Comparison of ENCODE assay signal across 26 mouse cellular contexts in genomic region chr2:168718267-168718666, GRCm38 (mm10). TPM values are rescaled to one million over a fixed set of nuclear protein-coding genes. Genes with fewer than 3 reads are reported as not detected.
DNase-seq lines count a peak whose midpoint lies in the region; ATAC-seq and TF ChIP-seq lines count a peak whose summit lies in the region.
"Had no signal": no experiment of that assay in that cellular context is flagged by ENCODE, and none has a peak within 500 bp of the region (broad histone marks: within the 10 kb centered on the region; RNA-seq: fewer than 3 reads in every experiment).

No protein-coding gene starts in this region.

- no peak for DNase-seq in hindbrain, embryonic 10.5 days (ENCODE audit: low spot score)
- DNase-seq in limb, embryonic 14.5 days (ENCODE audit: low spot score) = no peak
- no peak for DNase-seq in cerebellum, adult 9-10 months
- DNase-seq: adrenal gland, postnatal 10 days; gastrocnemius, postnatal 25 days; heart, adult 11 months; heart, postnatal 4 days; kidney, adult 18-20 months; kidney, postnatal 25 days; liver, embryonic 13.5 days; lung, adult 18-20 months; lung, postnatal 4 days; right cerebral cortex, postnatal 25 days; thymus, adult 18-20 months; thymus, postnatal 36 days had no signal

- no peaks in the 10 kb centered on the region for H3K27me3 ChIP-seq in hindbrain, embryonic 15.5 days
- no peaks in the 10 kb centered on the region for H3K27me3 ChIP-seq in hindbrain, embryonic 10.5 days (ENCODE audit: insufficient read depth, poor library complexity, severe bottlenecking)
- H3K27me3 ChIP-seq in midbrain, embryonic 13.5 days = no peaks in the 10 kb centered on the region
- no peaks in the 10 kb centered on the region for H3K27me3 ChIP-seq in midbrain, embryonic 15.5 days (replicated peaks)
- no peaks in the 10 kb centered on the region for H3K27me3 ChIP-seq in limb, embryonic 14.5 days (ENCODE audit: control insufficient read depth, insufficient read depth, low read length)
- H3K27me3 ChIP-seq: forebrain, embryonic 13.5 days; limb, embryonic 15.5 days; liver, embryonic 13.5 days; Patski had no signal

- H3K9ac ChIP-seq in hindbrain, embryonic 15.5 days = no peak overlapping the region
- no peak overlapping the region for H3K9ac ChIP-seq in midbrain, embryonic 13.5 days (replicated peaks)
- H3K9ac ChIP-seq in midbrain, embryonic 15.5 days = no peak overlapping the region
- no peak overlapping the region for H3K9ac ChIP-seq in limb, embryonic 14.5 days (ENCODE audit: low read depth, low read length, severe bottlenecking)
- H3K9ac ChIP-seq: forebrain, embryonic 13.5 days; kidney, embryonic 15.5 days; limb, embryonic 15.5 days; liver, embryonic 13.5 days had no signal

- no peaks in the 10 kb centered on the region for H3K9me3 ChIP-seq in hindbrain, embryonic 15.5 days
- H3K9me3 ChIP-seq in hindbrain, embryonic 10.5 days = no peaks in the 10 kb centered on the region
- H3K9me3 ChIP-seq in midbrain, embryonic 13.5 days = no peaks in the 10 kb centered on the region
- no peaks in the 10 kb centered on the region for H3K9me3 ChIP-seq in midbrain, embryonic 15.5 days
- no peaks in the 10 kb centered on the region for H3K9me3 ChIP-seq in limb, embryonic 14.5 days (ENCODE audit: control insufficient read depth, low read length)
- H3K9me3 ChIP-seq: forebrain, embryonic 13.5 days; heart, embryonic 10.5 days; kidney, embryonic 15.5 days; limb, embryonic 15.5 days; liver, embryonic 13.5 days had no signal

- no peak for TF ChIP-seq POLR2A in cortical plate, adult 2 months (IDR thresholded peaks at IDR 0.05; ENCODE audit: extremely low read depth, insufficient read depth, low read length)
- TF ChIP-seq POLR2A in limb, embryonic 14.5 days (IDR thresholded peaks at IDR 0.05; ENCODE audit: borderline replicate concordance, extremely low read depth, insufficient read depth, insufficient read length) = no peak

- H3K27ac ChIP-seq in hindbrain, embryonic 15.5 days (replicated peaks) = 0 out of 2 replicates have a peak overlapping the region, but pooled peaks have one; percentile 51
- no peak overlapping the region for H3K27ac ChIP-seq in hindbrain, embryonic 10.5 days
- H3K27ac ChIP-seq in midbrain, embryonic 13.5 days = no peak overlapping the region
- H3K27ac ChIP-seq in midbrain, embryonic 15.5 days = no peak overlapping the region
- peak overlapping the region; percentile 78; the same call in 1 of the 2 replicates for H3K27ac ChIP-seq in cortical plate, adult 2 months (ENCODE audit: insufficient read depth, low read length)
- no peak overlapping the region for H3K27ac ChIP-seq in limb, embryonic 14.5 days (replicated peaks; ENCODE audit: low read depth, low read length)
- H3K27ac ChIP-seq: forebrain, embryonic 13.5 days; heart, embryonic 10.5 days; kidney, embryonic 15.5 days; limb, embryonic 15.5 days; liver, embryonic 13.5 days had no signal

- H3K4me3 ChIP-seq in hindbrain, embryonic 15.5 days = no peak overlapping the region
- no peak overlapping the region for H3K4me3 ChIP-seq in hindbrain, embryonic 10.5 days
- H3K4me3 ChIP-seq in midbrain, embryonic 13.5 days (replicated peaks) = no peak overlapping the region
- no peak overlapping the region for H3K4me3 ChIP-seq in midbrain, embryonic 15.5 days
- no peak overlapping the region for H3K4me3 ChIP-seq in cortical plate, adult 2 months (ENCODE audit: insufficient read depth, low read length)
- H3K4me3 ChIP-seq in limb, embryonic 14.5 days (replicated peaks; ENCODE audit: low read length) = no peak overlapping the region
- H3K4me3 ChIP-seq: forebrain, embryonic 13.5 days; heart, embryonic 10.5 days; kidney, embryonic 15.5 days; limb, embryonic 15.5 days; liver, embryonic 13.5 days; megakaryocyte, embryonic 14.5 days had no signal

- H3K4me1 ChIP-seq in hindbrain, embryonic 15.5 days (replicated peaks) = peaks cover 14% of the 10 kb centered on the region
- peaks cover 21% of the 10 kb centered on the region for H3K4me1 ChIP-seq in hindbrain, embryonic 10.5 days (replicated peaks)
- peaks cover 20% of the 10 kb centered on the region for H3K4me1 ChIP-seq in midbrain, embryonic 13.5 days (replicated peaks)
- H3K4me1 ChIP-seq in midbrain, embryonic 15.5 days = peaks cover 19% of the 10 kb centered on the region
- peaks cover 10% of the 10 kb centered on the region for H3K4me1 ChIP-seq in cortical plate, adult 2 months (ENCODE audit: control insufficient read depth, insufficient read depth, low read length)
- no peaks in the 10 kb centered on the region for H3K4me1 ChIP-seq in limb, embryonic 14.5 days (ENCODE audit: control insufficient read depth, insufficient read depth, low read length)
- H3K4me1 ChIP-seq: heart, embryonic 10.5 days; liver, embryonic 13.5 days; megakaryocyte, embryonic 14.5 days had no signal

- H3K4me2 ChIP-seq in hindbrain, embryonic 15.5 days = no peak overlapping the region
- H3K4me2 ChIP-seq in midbrain, embryonic 13.5 days (replicated peaks) = no peak overlapping the region
- H3K4me2 ChIP-seq in midbrain, embryonic 15.5 days = no peak overlapping the region
- no peak overlapping the region for H3K4me2 ChIP-seq in limb, embryonic 14.5 days (replicated peaks; ENCODE audit: low read depth, low read length, severe bottlenecking)
- H3K4me2 ChIP-seq: forebrain, embryonic 13.5 days; kidney, embryonic 15.5 days; limb, embryonic 15.5 days; liver, embryonic 13.5 days had no signal

- ATAC-seq in hindbrain, embryonic 15.5 days (ENCODE audit: low FRiP score, low read depth) = no peak
- ATAC-seq in midbrain, embryonic 13.5 days = 0 out of 2 replicates have a peak, but pooled peaks have one; percentile 4
- no peak for ATAC-seq in midbrain, embryonic 15.5 days (replicated peaks)
- peak; percentile 44; the same call in 1 of the 2 replicates for ATAC-seq in limb, embryonic 14.5 days (ENCODE audit: low FRiP score, low read depth)
- ATAC-seq: forebrain, embryonic 13.5 days; lung, postnatal 0 days; Patski had no signal

- TF ChIP-seq CTCF in cortical plate, adult 2 months (IDR thresholded peaks at IDR 0.05; ENCODE audit: extremely low read depth, insufficient read depth, low read length) = no peak

- no peaks in the 10 kb centered on the region for H3K36me3 ChIP-seq in hindbrain, embryonic 15.5 days
- no peaks in the 10 kb centered on the region for H3K36me3 ChIP-seq in hindbrain, embryonic 10.5 days
- peaks cover 13% of the 10 kb centered on the region; the same call in 1 of the 2 replicates for H3K36me3 ChIP-seq in midbrain, embryonic 13.5 days
- H3K36me3 ChIP-seq in midbrain, embryonic 15.5 days (replicated peaks) = 0 out of 2 replicates have a peak, but pooled peaks cover 5% of the 10 kb centered on the region
- peaks cover 5% of the 10 kb centered on the region; the same call in 1 of the 2 replicates for H3K36me3 ChIP-seq in limb, embryonic 14.5 days (ENCODE audit: control insufficient read depth, insufficient read depth, low read length)
- H3K36me3 ChIP-seq: heart, embryonic 10.5 days; kidney, embryonic 15.5 days; limb, embryonic 15.5 days; liver, embryonic 13.5 days had no signal

- WGBS in hindbrain, embryonic 15.5 days = 87% methylated on average over 2 of the region's 2 CpGs
- WGBS in hindbrain, embryonic 10.5 days = 82% methylated on average over 2 of the region's 2 CpGs
- 72% methylated on average over 2 of the region's 2 CpGs for WGBS in midbrain, embryonic 13.5 days
- 70% methylated on average over 2 of the region's 2 CpGs for WGBS in midbrain, embryonic 15.5 days
- 86% methylated on average over 2 of the region's 2 CpGs for WGBS in limb, embryonic 14.5 days

RNA-seq across cellular contexts. Expression of gene Atp9a, which starts 23.9 kb away (rescaled TPM):
- polyA plus RNA-seq in hindbrain, embryonic 15.5 days (2015; fragmentation: Nextera tagmentation; extraction: Ambion mirVana) = 160 and 177 TPM in 2 replicates
- polyA plus RNA-seq in hindbrain, embryonic 10.5 days (2016; fragmentation: Nextera tagmentation; extraction: Ambion mirVana) = 14.6 and 20.1 TPM in 2 replicates
- 61.1 and 63.6 TPM in 2 replicates for polyA plus RNA-seq in midbrain, embryonic 13.5 days (2015; fragmentation: Nextera tagmentation; extraction: Ambion mirVana)
- 155 and 179 TPM in 2 replicates for polyA plus RNA-seq in midbrain, embryonic 15.5 days (2015; fragmentation: Nextera tagmentation; extraction: Ambion mirVana)
- 272 and 279 TPM in 2 replicates for polyA plus RNA-seq in cortical plate, adult 2 months (2012; rRNA removed)
- polyA plus RNA-seq in limb, embryonic 14.5 days (2012; rRNA removed) = 53.6 and 66.8 TPM in 2 replicates
- 28.0 and 31.2 TPM in 2 replicates for polyA plus RNA-seq in limb, embryonic 14.5 days (2014; fragmentation: Nextera tagmentation; extraction: Ambion mirVana)

RNA-seq across cellular contexts. Expression of gene Sall4, which starts 49.5 kb away (rescaled TPM):
- 0.44 and 2.5 TPM in 2 replicates for polyA plus RNA-seq in hindbrain, embryonic 15.5 days (2015; fragmentation: Nextera tagmentation; extraction: Ambion mirVana)
- 19.0 and 44.4 TPM in 2 replicates for polyA plus RNA-seq in hindbrain, embryonic 10.5 days (2016; fragmentation: Nextera tagmentation; extraction: Ambion mirVana)
- polyA plus RNA-seq in midbrain, embryonic 13.5 days (2015; fragmentation: Nextera tagmentation; extraction: Ambion mirVana) = 2.2 and 5.5 TPM in 2 replicates
- 1.2 and 1.3 TPM in 2 replicates for polyA plus RNA-seq in midbrain, embryonic 15.5 days (2015; fragmentation: Nextera tagmentation; extraction: Ambion mirVana)
- 0.06 TPM in 2 replicates for polyA plus RNA-seq in cortical plate, adult 2 months (2012; rRNA removed)
- 0.24 and 0.31 TPM in 2 replicates for polyA plus RNA-seq in limb, embryonic 14.5 days (2012; rRNA removed)
- polyA plus RNA-seq in limb, embryonic 14.5 days (2014; fragmentation: Nextera tagmentation; extraction: Ambion mirVana) = 0.34 and 1.2 TPM in 2 replicates
- polyA plus RNA-seq: lung, postnatal 0 days; Patski had no signal

Comparison
In these comparisons a context has a peak if more than half of its experiments do, and no peak if none do; other contexts are left out.
1. ATAC-seq: peak in midbrain, embryonic 13.5 days (single experiment) and limb, embryonic 14.5 days (single experiment); none in hindbrain, embryonic 15.5 days (single experiment) and midbrain, embryonic 15.5 days (single experiment).
2. H3K27ac ChIP-seq: peak in hindbrain, embryonic 15.5 days (single experiment) and cortical plate, adult 2 months (single experiment); none in hindbrain, embryonic 10.5 days (single experiment), midbrain, embryonic 13.5 days (single experiment), midbrain, embryonic 15.5 days (single experiment) and limb, embryonic 14.5 days (single experiment).